Mouse (Mus musculus) E14TG2a.4 (cell line): ENCODE results near the gene Tubb1.

Experiments used
- CTCF ChIP-seq: conservative IDR thresholded peaks from 2 replicates; pipeline ENCODE4 v1.5.1; 2014; ENCODE audit warnings: low read length
- POU5F1 ChIP-seq: IDR thresholded peaks from 2 replicates; pipeline ENCODE4 v1.6.1; 2014; ENCODE audit warnings: low read length, borderline replicate concordance

DNA sequence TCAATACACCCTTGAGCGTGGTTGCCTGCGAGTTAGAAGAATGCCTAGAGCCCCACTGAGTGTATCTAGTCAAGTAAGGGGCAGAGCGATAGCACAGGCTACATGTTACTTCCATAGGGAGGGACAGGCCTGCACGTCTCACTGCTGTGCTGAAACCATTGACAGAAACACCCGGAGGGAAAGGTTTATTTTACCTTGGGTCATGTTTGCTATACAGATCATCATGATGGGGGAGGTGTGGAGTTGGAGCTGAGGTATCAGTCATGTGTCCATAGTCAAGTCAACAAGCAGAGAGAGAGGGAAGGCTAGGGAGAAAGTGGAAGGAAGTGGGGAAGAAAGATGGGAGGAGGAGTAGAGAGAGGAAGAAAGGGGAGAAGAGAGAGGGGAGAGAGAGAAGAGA is 36.5 kb downstream of the Tubb1 start:
- TF ChIP-seq CTCF (no peak), POU5F1 (no peak)
